Mouse (Mus musculus) bone marrow, adult 2 months (tissue): ENCODE data around the gene Washc2.

Experiments
- CTCF ChIP-seq: fragments of 200-500 bp; IDR thresholded peaks from 2 replicates; pipeline ENCODE4 v1.5.1; 2011; ENCODE audit warnings: low read length, control low read depth; ENCODE audit not compliant: control insufficient read depth, insufficient read depth
- POLR2A ChIP-seq: fragments of 200-500 bp; IDR thresholded peaks from 2 replicates; pipeline ENCODE4 v1.6.1; 2011; ENCODE audit warnings: low read depth, mild to moderate bottlenecking, control low read depth, low read length, borderline replicate concordance; ENCODE audit not compliant: control insufficient read depth

- TF ChIP-seq CTCF, result peak; percentile 48
- TF ChIP-seq POLR2A, result no peak
Observed at GRCm38 (mm10) chr6:116198173-116198572, 9.7 kb upstream of the Washc2 start.
